Mouse (Mus musculus): ENCODE results near the gene Ugt1a9. TPM values are rescaled to one million over a fixed set of nuclear protein-coding genes. Genes with fewer than 3 reads are reported as not detected.
"Not testable (repeated sequence)": the region's sequence is repeated elsewhere in the genome, so short reads cannot be mapped to it uniquely, and the experiment has no call there.

Ugt1a9 gene
- total and polyA plus RNA-seq, 3 experiments: not detected

DNA sequence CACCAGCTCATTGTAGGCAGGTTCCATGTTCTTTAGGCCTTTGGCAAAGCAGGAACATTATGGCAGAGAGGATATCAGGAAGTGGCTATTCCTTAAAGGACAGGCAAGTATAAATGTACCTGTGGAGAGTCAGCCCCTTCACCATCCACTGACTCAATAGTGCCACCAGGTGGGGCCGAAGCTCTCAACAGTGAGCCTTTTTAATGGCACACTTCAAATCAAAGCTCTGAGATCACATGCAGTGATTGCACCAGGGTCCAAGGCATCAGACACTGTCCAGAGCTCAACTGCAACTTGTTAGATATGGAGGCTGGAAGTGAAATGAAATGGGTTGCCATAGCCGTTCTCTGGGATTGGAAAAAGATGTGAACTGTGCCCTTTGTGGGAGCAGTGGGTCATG, 74.7 kb downstream of the Ugt1a9 start:
- H3K27me3 ChIP-seq (replicated peaks); H3K4me3 ChIP-seq (replicated peaks in 1 of 3; ENCODE audit: low read depth in 2 of 3, low read length in 2 of 3, poor library complexity in 1 of 3); in situ Hi-C loops (cut with MboI; ENCODE audit: low pct_ligation_motif_present, low pct_unique_long_range_greater_than_20kb, low sequenced_read_pairs); H3K4me2 ChIP-seq (ENCODE audit: insufficient read depth, low read depth, poor library complexity, severe bottlenecking); H3K36me3 ChIP-seq (replicated peaks in 1 of 2; ENCODE audit: control insufficient read depth in 1 of 2, insufficient read depth in 1 of 2, low read length in 1 of 2); H3K9me3 ChIP-seq (replicated peaks; ENCODE audit: low read length); H3K9ac ChIP-seq (ENCODE audit: insufficient read depth, low read depth); H3K27ac ChIP-seq (ENCODE audit: insufficient read depth, low read depth); H3K4me1 ChIP-seq (ENCODE audit: control insufficient read depth in 1 of 2, insufficient read depth in 2 of 2); dilution Hi-C loops (cut with MboI; ENCODE audit: extremely low pct_ligation_motif_present, extremely low pct_unique_long_range_greater_than_20kb, low sequenced_read_pairs); H3K79me2 ChIP-seq (replicated peaks; ENCODE audit: control insufficient read depth, extremely low read depth, insufficient read depth, poor library complexity, severe bottlenecking): not testable (repeated sequence)
- peak; percentile 20 for DNase-seq (ENCODE audit: extremely low read depth)
- TF ChIP-seq RAD21 (IDR thresholded peaks at IDR 0.05; ENCODE audit: low read depth, low read length) (peak; percentile 9), CTCF (conservative IDR thresholded peaks at IDR 0.05 in 1 of 2, IDR thresholded peaks at IDR 0.05 in 1 of 2; ENCODE audit: low read depth in 2 of 2, low read length in 2 of 2) (peak in 1 of 2 experiments; percentile 44; a peak in 2 of 4 replicates)

DNA sequence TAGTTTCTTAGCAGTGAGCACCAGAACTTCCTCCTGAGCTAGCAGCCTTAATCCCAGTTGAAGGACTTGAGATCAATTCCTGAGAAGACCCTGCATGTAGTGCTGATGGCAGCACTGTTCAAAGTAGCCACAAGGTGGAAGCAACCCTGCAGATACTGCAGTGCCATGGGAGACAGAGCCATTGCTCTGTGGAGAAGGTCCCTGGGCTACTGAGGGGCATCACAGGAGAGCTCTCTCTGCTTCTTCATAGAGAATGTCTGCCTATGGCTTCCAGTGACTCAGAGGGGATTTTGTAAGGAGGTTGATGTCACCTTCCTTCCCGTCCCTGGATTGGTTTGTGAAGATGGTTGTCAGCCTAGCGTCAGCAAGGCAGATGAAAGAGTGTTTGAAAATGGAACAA, 79.5 kb downstream of the Ugt1a9 start:
- H3K27me3 ChIP-seq (replicated peaks); H3K4me3 ChIP-seq (replicated peaks in 1 of 3; ENCODE audit: low read depth in 2 of 3, low read length in 2 of 3, poor library complexity in 1 of 3); H3K27ac ChIP-seq (ENCODE audit: insufficient read depth, low read depth); in situ Hi-C loops (cut with MboI; ENCODE audit: low pct_ligation_motif_present, low pct_unique_long_range_greater_than_20kb, low sequenced_read_pairs); DNase-seq (ENCODE audit: extremely low read depth); H3K4me1 ChIP-seq (ENCODE audit: control insufficient read depth in 1 of 2, insufficient read depth in 2 of 2); H3K36me3 ChIP-seq (replicated peaks in 1 of 2; ENCODE audit: control insufficient read depth in 1 of 2, insufficient read depth in 1 of 2, low read length in 1 of 2); dilution Hi-C loops (cut with MboI; ENCODE audit: extremely low pct_ligation_motif_present, extremely low pct_unique_long_range_greater_than_20kb, low sequenced_read_pairs); H3K79me2 ChIP-seq (replicated peaks; ENCODE audit: control insufficient read depth, extremely low read depth, insufficient read depth, poor library complexity, severe bottlenecking); H3K9me3 ChIP-seq (replicated peaks; ENCODE audit: low read length); H3K4me2 ChIP-seq (ENCODE audit: insufficient read depth, low read depth, poor library complexity, severe bottlenecking); H3K9ac ChIP-seq (ENCODE audit: insufficient read depth, low read depth): not testable (repeated sequence)
- TF ChIP-seq RAD21 (IDR thresholded peaks at IDR 0.05; ENCODE audit: low read depth, low read length) (peak; percentile 4), SMC3 (IDR thresholded peaks at IDR 0.05; ENCODE audit: low read depth, low read length) (peak; percentile 30), CTCF (conservative IDR thresholded peaks at IDR 0.05 in 1 of 2, IDR thresholded peaks at IDR 0.05 in 1 of 2; ENCODE audit: low read depth in 2 of 2, low read length in 2 of 2) (peak in 1 of 2 experiments; percentile 46; a peak in 2 of 4 replicates)

DNA sequence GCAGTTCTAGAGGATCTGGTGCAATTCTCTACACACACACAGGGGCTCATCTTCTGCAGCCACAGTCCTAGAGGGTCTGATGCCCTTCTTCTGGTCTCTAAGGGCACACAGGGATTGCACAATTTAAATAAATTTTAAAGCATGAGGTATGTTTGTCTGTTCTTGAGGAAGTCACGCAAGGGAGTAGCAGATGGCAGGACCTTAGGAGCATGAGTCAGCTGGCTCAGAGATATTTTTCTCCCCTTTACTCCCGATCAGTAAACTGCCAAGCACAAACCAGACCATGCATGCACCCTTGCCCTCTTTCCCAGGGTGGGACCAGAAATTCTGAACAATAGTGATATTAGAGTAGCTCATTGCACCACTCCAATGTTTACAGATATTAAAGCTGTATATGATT, 87.8 kb downstream of the Ugt1a9 start:
- dilution Hi-C loops (cut with MboI; ENCODE audit: extremely low pct_ligation_motif_present, extremely low pct_unique_long_range_greater_than_20kb, low sequenced_read_pairs) (no loop called here), in situ Hi-C loops (cut with MboI; ENCODE audit: low pct_ligation_motif_present, low pct_unique_long_range_greater_than_20kb, low sequenced_read_pairs) (no loop called here)
- DNase-seq (ENCODE audit: extremely low read depth): no peak
- Histone ChIP-seq H3K9me3 (replicated peaks; ENCODE audit: low read length) (no peaks in the 10 kb centered on the region), H3K79me2 (replicated peaks; ENCODE audit: control insufficient read depth, extremely low read depth, insufficient read depth, poor library complexity, severe bottlenecking) (no peaks in the 10 kb centered on the region), H3K4me1 (ENCODE audit: control insufficient read depth in 1 of 2, insufficient read depth in 2 of 2) (peaks cover 0 to 3% of the 10 kb centered on the region in 2 experiments; a peak in 1 of 4 replicates), H3K27ac (ENCODE audit: insufficient read depth, low read depth) (no peak overlapping the region), H3K9ac (ENCODE audit: insufficient read depth, low read depth) (no peak overlapping the region), H3K36me3 (replicated peaks in 1 of 2; ENCODE audit: control insufficient read depth in 1 of 2, insufficient read depth in 1 of 2, low read length in 1 of 2) (no peaks in the 10 kb centered on the region), H3K4me2 (ENCODE audit: insufficient read depth, low read depth, poor library complexity, severe bottlenecking) (no peak overlapping the region), H3K4me3 (replicated peaks in 1 of 3; ENCODE audit: low read depth in 2 of 3, low read length in 2 of 3, poor library complexity in 1 of 3) (no peak overlapping the region), H3K27me3 (replicated peaks) (no peaks in the 10 kb centered on the region)
- TF ChIP-seq IRF4 (IDR thresholded peaks at IDR 0.05; ENCODE audit: low read depth, low read length) (no peak), ZMIZ1 (IDR thresholded peaks at IDR 0.05; ENCODE audit: low read depth, low read length) (no peak), CTCF (conservative IDR thresholded peaks at IDR 0.05 in 1 of 2, IDR thresholded peaks at IDR 0.05 in 1 of 2; ENCODE audit: low read depth in 2 of 2, low read length in 2 of 2) (no peak), ZC3H11A (IDR thresholded peaks at IDR 0.05; ENCODE audit: low read depth, low read length) (no peak), JUN (IDR thresholded peaks at IDR 0.05; ENCODE audit: insufficient read depth, low read depth, low read length) (no peak), MAX (IDR thresholded peaks at IDR 0.05; ENCODE audit: low read length) (no peak), USF1 (IDR thresholded peaks at IDR 0.05; ENCODE audit: low read depth, low read length) (no peak), USF2 (conservative IDR thresholded peaks at IDR 0.05; ENCODE audit: low read depth, low read length) (no peak), POLR2AphosphoS2 (IDR thresholded peaks at IDR 0.05; ENCODE audit: low read depth, low read length) (no peak), TBP (conservative IDR thresholded peaks at IDR 0.05; ENCODE audit: low read depth, low read length) (no peak), PAX5 (IDR thresholded peaks at IDR 0.05; ENCODE audit: low read length) (no peak), ELF1 (IDR thresholded peaks at IDR 0.05; ENCODE audit: low read depth, low read length) (no peak), SMC3 (IDR thresholded peaks at IDR 0.05; ENCODE audit: low read depth, low read length) (no peak), CHD1 (IDR thresholded peaks at IDR 0.05; ENCODE audit: low read depth, low read length) (no peak), KAT2A (IDR thresholded peaks at IDR 0.05; ENCODE audit: insufficient replicate concordance, low read length) (no peak)

All from CH12.LX (cell line).